Mouse (Mus musculus): ENCODE measurements around the gene Cpsf3. TPM values are rescaled to one million over a fixed set of nuclear protein-coding genes. Genes with fewer than 3 reads are reported as not detected.

Cpsf3 gene
- polyA plus RNA-seq, 2 experiments, result 23.2 to 39.3 TPM

- WGBS (ENCODE audit: insufficient replicate concordance), result 85% methylated on average over 3 of the region's 3 CpGs
- no peaks in the 10 kb centered on the region for H3K9me3 ChIP-seq (ENCODE audit: control insufficient read depth, low read length)
- DNase-seq (ENCODE audit: low read depth in 3 of 3, low spot score in 3 of 3) (no peak), ATAC-seq (ENCODE audit: insufficient read depth) (no peak)
- H3K9ac ChIP-seq (replicated peaks), result no peak overlapping the region
- H3K4me3 ChIP-seq (ENCODE audit: insufficient read depth in 1 of 2, low read depth in 2 of 2, low read length in 2 of 2), result no peak overlapping the region
- H3K27ac ChIP-seq, result no peak overlapping the region
- peaks cover 13% of the 10 kb centered on the region for H3K36me3 ChIP-seq (replicated peaks; ENCODE audit: control insufficient read depth, insufficient read depth, low read depth)
- H3K27me3 ChIP-seq (ENCODE audit: control insufficient read depth, insufficient read depth, low read length), result no peaks in the 10 kb centered on the region
- TF ChIP-seq CTCF (IDR thresholded peaks at IDR 0.05; ENCODE audit: low read depth), result no peak
- no peak for TF ChIP-seq EP300 (IDR thresholded peaks at IDR 0.05; ENCODE audit: low read depth)
- H3K4me2 ChIP-seq (ENCODE audit: low read depth), result no peak overlapping the region
- H3K4me1 ChIP-seq (replicated peaks; ENCODE audit: control insufficient read depth in 2 of 2, insufficient read depth in 2 of 2, low read length in 1 of 2), result peaks cover 12 to 15% of the 10 kb centered on the region in 2 experiments
These were observed 3.7 kb downstream of the Cpsf3 start for GRCm38 (mm10) chr12:21288716-21289395.

GRCm38 (mm10) chr12:21289651-21290050, 4.5 kb downstream of the Cpsf3 start:
- no peaks in the 10 kb centered on the region for H3K27me3 ChIP-seq (ENCODE audit: control insufficient read depth, insufficient read depth, low read length)
- peaks cover 12 to 15% of the 10 kb centered on the region in 2 experiments for H3K4me1 ChIP-seq (replicated peaks; ENCODE audit: control insufficient read depth in 2 of 2, insufficient read depth in 2 of 2, low read length in 1 of 2)
- TF ChIP-seq CTCF (IDR thresholded peaks at IDR 0.05; ENCODE audit: low read depth) (no peak), EP300 (IDR thresholded peaks at IDR 0.05; ENCODE audit: low read depth) (no peak)
- no peak overlapping the region for H3K27ac ChIP-seq
- WGBS (ENCODE audit: insufficient replicate concordance), result 68% methylated on average over 6 of the region's 6 CpGs
- ATAC-seq (ENCODE audit: insufficient read depth), result no peak
- no peak overlapping the region for H3K4me3 ChIP-seq (ENCODE audit: insufficient read depth in 1 of 2, low read depth in 2 of 2, low read length in 2 of 2)
- H3K4me2 ChIP-seq (ENCODE audit: low read depth), result no peak overlapping the region
- no peaks in the 10 kb centered on the region for H3K9me3 ChIP-seq (ENCODE audit: control insufficient read depth, low read length)
- H3K9ac ChIP-seq (replicated peaks), result no peak overlapping the region
- H3K36me3 ChIP-seq (replicated peaks; ENCODE audit: control insufficient read depth, insufficient read depth, low read depth), result peaks cover 20% of the 10 kb centered on the region
- no peak for DNase-seq (ENCODE audit: low read depth in 3 of 3, low spot score in 3 of 3)

- no peaks in the 10 kb centered on the region for H3K9me3 ChIP-seq (ENCODE audit: control insufficient read depth, low read length)
- ATAC-seq (ENCODE audit: insufficient read depth) (no peak), DNase-seq (ENCODE audit: low read depth in 3 of 3, low spot score in 3 of 3) (no peak)
- peaks cover 36% of the 10 kb centered on the region for H3K36me3 ChIP-seq (replicated peaks; ENCODE audit: control insufficient read depth, insufficient read depth, low read depth)
- no peaks in the 10 kb centered on the region for H3K27me3 ChIP-seq (ENCODE audit: control insufficient read depth, insufficient read depth, low read length)
- 84% methylated on average over 11 of the region's 11 CpGs for WGBS (ENCODE audit: insufficient replicate concordance)
- H3K9ac ChIP-seq (replicated peaks), result no peak overlapping the region
- H3K4me3 ChIP-seq (ENCODE audit: insufficient read depth in 1 of 2, low read depth in 2 of 2, low read length in 2 of 2), result no peak overlapping the region
- H3K27ac ChIP-seq, result no peak overlapping the region
- peaks cover 0 to 4% of the 10 kb centered on the region in 2 experiments; a peak in 3 of 4 replicates for H3K4me1 ChIP-seq (replicated peaks; ENCODE audit: control insufficient read depth in 2 of 2, insufficient read depth in 2 of 2, low read length in 1 of 2)
- no peak overlapping the region for H3K4me2 ChIP-seq (ENCODE audit: low read depth)
- TF ChIP-seq EP300 (IDR thresholded peaks at IDR 0.05; ENCODE audit: low read depth) (no peak), CTCF (IDR thresholded peaks at IDR 0.05; ENCODE audit: low read depth) (no peak)
These were observed 13.7 kb downstream of the Cpsf3 start for GRCm38 (mm10) chr12:21298856-21299255.

DNA sequence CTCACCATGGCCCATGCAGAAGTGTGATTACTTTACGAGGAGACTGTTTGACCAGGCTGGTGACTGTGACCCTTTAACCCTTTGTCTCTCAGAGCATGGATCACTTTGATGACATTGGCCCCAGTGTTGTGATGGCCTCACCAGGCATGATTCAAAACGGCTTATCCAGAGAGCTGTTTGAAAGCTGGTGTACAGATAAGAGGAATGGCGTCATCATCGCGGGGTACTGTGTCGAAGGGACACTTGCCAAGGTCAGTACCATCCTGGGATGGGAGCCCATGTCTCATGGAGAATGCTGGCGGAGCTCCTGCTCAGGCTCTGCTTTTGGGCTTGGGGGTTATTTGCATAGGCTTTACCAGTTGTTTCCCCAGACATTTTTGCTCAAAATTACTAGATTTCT, 16.1 kb downstream of the Cpsf3 start:
- Histone ChIP-seq H3K4me1 (replicated peaks; ENCODE audit: control insufficient read depth in 2 of 2, insufficient read depth in 2 of 2, low read length in 1 of 2) (peaks cover 0 to 4% of the 10 kb centered on the region in 2 experiments; a peak in 3 of 4 replicates), H3K4me3 (ENCODE audit: insufficient read depth in 1 of 2, low read depth in 2 of 2, low read length in 2 of 2) (no peak overlapping the region), H3K4me2 (ENCODE audit: low read depth) (no peak overlapping the region), H3K36me3 (replicated peaks; ENCODE audit: control insufficient read depth, insufficient read depth, low read depth) (peaks cover 29% of the 10 kb centered on the region), H3K27ac (no peak overlapping the region), H3K9me3 (ENCODE audit: control insufficient read depth, low read length) (no peaks in the 10 kb centered on the region), H3K9ac (replicated peaks) (no peak overlapping the region), H3K27me3 (ENCODE audit: control insufficient read depth, insufficient read depth, low read length) (no peaks in the 10 kb centered on the region)
- no peak for TF ChIP-seq EP300 (IDR thresholded peaks at IDR 0.05; ENCODE audit: low read depth)
- TF ChIP-seq CTCF (IDR thresholded peaks at IDR 0.05; ENCODE audit: low read depth), result no peak
- ATAC-seq (ENCODE audit: insufficient read depth) (no peak), DNase-seq (ENCODE audit: low read depth in 3 of 3, low spot score in 3 of 3) (no peak)
- WGBS (ENCODE audit: insufficient replicate concordance), result 61% methylated on average over 7 of the region's 7 CpGs

GRCm38 (mm10) chr12:21301932-21302331, 16.7 kb downstream of the Cpsf3 start:
- Histone ChIP-seq H3K9me3 (ENCODE audit: control insufficient read depth, low read length) (no peaks in the 10 kb centered on the region), H3K36me3 (replicated peaks; ENCODE audit: control insufficient read depth, insufficient read depth, low read depth) (peaks cover 26% of the 10 kb centered on the region), H3K27ac (no peak overlapping the region), H3K27me3 (ENCODE audit: control insufficient read depth, insufficient read depth, low read length) (no peaks in the 10 kb centered on the region), H3K4me3 (ENCODE audit: insufficient read depth in 1 of 2, low read depth in 2 of 2, low read length in 2 of 2) (no peak overlapping the region), H3K4me1 (replicated peaks; ENCODE audit: control insufficient read depth in 2 of 2, insufficient read depth in 2 of 2, low read length in 1 of 2) (peaks cover 0 to 4% of the 10 kb centered on the region in 2 experiments; a peak in 3 of 4 replicates), H3K9ac (replicated peaks) (no peak overlapping the region), H3K4me2 (ENCODE audit: low read depth) (no peak overlapping the region)
- no peak for DNase-seq (ENCODE audit: low read depth in 3 of 3, low spot score in 3 of 3)
- no peak for TF ChIP-seq EP300 (IDR thresholded peaks at IDR 0.05; ENCODE audit: low read depth)
- no peak for ATAC-seq (ENCODE audit: insufficient read depth)
- 72% methylated on average over 8 of the region's 8 CpGs for WGBS (ENCODE audit: insufficient replicate concordance)
